Mouse (Mus musculus): ENCODE measurements around the gene Fam172a.

Gene Fam172a

DNA sequence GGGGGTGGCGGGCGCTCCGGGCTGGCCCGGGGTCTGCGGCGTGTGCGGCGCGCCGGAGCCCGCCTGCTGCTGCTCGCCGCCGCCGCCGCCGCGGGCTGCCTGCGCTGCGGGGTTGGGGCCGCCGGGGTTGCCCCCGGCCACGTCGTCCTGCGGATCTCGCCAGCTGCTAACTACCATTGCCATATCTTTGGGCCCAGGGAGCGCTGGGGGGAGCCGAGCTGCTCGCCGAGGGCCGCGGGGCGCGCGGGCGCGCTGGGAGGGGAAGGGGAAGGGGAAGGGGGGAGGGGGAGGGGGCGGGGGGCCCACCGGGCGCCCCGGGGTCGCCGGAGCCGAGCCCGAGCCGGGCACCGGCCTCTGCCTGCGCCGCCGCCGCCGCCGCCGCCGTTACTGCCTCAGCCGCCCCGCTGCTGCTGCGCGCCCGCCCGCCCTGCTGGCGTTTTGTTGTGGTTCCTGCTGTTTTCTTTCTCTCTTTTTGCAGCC is 496.6 kb downstream of the Fam172a start:
- in situ Hi-C loops (cut with MboI): no loop called here

- in situ Hi-C loops (cut with MboI): no loop called here
These were observed 497.2 kb downstream of the Fam172a start for GRCm38 (mm10) chr13:78198871-78199641.

- in situ Hi-C loops (cut with MboI): no loop called here
These were observed 497.9 kb downstream of the Fam172a start, which contains the start of gene Nr2f1 for GRCm38 (mm10) chr13:78199642-78200160. Gene Nr2f1 (minus strand): TSS chr13:78199757.

DNA sequence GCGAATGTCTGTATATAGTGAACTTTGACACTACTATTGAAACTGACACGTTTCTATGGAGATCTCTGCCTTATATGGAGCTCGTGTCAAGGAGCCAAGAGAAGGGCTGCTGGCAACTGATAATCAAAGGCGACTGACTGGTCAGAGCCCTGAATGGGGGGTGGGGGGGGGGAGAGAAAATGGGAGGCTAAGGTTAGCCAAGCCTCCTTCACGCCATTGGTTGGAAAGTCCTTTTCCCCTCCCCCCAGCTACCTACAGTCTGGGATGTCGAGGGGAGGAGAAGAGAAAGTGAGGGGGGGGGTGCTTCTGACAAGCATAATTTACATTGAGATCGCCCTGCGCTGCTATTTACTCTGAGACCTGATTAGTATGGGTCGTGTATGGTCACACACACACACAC is 498.6 kb downstream of the Fam172a start:
- in situ Hi-C loops (cut with MboI): no loop called here

DNA sequence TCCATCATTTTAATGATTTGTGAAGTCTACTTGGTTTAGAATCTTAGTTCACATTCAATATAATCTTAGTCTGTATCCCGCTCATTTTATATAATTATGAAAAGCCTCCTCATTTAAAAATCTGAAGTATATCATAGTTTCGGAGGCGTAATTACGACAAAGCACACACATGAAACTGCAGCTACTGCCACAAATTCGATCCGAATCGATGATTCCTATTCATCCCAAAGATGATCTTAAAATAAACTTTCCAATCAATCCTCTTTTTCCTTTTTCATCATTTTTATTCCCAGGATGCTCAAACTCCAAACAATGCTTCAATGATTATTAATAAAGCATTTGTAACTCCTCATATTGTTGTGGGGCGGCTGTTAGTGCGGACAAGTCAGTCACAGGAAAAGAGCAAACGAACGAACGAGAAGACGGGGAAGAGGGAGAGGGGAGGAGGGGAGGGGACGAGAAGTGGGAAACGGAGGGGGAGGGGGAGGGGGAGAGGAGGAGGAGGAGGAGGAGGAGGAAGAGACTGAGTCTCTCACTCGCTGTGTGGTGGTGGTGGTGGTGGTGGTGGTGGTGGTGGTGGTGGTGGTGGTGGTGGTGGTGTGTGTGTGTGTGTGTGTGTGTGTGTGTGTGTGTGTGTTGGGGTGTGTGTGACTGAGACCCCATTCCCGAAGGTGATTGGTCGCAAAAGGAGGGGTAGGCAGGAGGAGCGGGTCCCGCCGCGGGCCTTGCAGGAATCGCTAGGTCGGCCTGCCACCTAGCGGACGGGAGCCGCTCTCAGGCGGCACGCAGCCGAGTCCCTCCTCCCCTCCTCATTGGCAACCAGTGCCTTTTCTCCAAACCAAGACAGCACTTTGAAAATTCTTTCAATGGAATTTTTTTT is 499.4 kb downstream of the Fam172a start:
- in situ Hi-C loops (cut with MboI): no loop called here

DNA sequence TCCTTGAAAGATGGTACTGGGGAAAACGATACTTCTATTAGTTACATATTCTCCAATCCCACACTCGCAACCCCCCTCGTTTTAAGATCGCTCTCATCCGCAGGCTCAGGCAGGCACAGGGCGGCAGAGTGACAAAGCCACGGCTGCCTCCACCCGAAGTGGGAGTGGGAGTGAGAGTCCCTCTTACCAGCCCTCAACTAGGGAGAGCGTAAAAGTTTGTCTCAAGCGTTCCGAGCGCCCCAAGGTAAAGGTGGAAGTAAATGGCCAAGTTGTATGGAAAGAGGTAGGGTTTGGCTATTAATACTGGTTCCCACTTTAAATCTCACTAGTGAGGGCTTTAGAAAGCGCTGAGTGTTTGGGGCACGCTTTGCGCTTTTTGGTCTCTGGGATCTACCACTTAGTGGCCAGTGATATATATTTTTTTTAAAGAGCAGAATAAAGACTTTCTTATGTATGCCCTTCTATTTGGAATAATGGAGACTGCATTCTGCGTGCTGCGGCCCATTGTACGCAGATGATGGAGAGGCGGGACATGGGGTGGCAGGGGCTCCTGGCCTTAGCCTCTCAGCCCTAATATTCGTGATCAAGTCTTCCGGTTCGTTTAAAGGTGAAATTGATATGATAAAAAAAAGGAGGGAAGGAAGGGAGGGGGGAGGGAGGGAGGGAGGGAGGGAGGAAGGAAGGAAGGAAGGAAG is 500.2 kb downstream of the Fam172a start:
- in situ Hi-C loops (cut with MboI): no loop called here

DNA sequence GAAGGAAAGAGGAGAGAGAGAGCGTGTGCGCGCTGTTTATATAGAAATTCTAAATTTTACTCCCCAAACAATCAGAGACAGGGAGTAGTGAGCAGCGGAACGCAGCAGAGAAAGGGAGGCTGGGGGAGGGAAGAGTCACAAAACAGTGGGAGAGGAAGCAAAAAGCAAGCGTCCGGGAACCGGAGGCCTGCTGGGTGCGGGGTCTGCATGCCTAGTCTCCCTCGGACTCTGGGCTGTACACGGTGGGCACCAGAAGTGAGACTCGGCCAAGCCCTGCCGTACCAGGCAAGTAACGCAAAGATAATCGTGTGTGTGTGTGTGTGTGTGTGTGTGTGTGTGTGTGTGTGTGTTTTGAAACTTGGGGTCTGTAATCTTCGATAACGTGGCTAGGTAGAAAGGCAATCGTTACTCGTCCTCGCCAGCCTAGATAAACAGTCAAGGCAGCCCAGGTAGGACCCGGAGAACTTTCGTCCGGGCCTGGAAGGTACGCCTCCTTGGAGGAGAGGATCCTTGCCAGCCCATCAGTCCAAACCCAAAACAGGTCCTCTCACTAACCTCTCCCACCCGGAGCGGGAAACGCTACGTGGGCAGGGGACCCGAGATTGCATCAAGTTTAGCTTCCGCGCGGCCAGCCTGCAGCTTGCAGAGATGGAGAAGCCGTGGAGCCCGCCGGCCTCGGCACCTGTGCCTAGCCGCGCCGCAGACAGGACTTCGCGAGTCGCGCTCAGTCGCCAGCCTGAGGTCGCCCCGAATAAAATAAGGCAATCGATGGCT is 500.9 kb downstream of the Fam172a start:
- in situ Hi-C loops (cut with MboI): no loop called here

DNA sequence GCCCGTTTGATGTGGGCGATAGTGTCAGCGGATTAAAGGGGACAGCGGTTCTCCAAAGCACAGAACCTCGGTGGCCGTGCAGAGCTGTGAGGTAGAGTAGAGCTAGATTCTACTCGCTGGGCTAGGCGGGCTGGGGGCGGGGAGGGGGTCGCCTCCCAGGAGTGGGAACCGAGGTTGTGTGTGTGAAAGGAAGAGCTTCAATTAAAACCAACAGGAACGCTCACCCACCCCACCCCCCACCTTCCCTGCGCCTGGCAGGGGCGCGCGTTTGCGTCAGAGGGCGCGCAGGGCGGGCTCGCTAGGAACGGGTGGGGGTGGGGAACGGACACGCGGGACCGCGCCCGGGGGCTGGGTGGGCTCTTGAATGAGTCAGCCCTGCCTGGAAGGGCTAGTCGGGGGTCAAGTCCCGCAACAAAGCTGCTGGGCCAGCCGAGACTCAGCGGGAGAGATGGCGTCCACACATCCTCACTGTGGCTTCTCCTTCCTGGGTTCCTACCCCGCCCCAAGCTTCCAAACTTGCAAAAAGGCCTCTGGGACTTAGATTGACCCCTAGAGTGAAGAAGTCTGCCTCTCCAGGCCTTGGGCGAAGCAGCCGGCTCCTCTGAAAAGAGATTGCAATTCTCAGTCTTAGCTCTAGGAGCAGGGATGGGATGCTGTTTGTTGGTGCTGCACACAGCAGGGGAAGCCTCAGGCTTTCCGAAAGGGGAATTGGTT is 501.7 kb downstream of the Fam172a start:
- in situ Hi-C loops (cut with MboI): no loop called here

- in situ Hi-C loops (cut with MboI): no loop called here
These were observed 503.6 kb downstream of the Fam172a start for GRCm38 (mm10) chr13:78205426-78205825.

- in situ Hi-C loops (cut with MboI): no loop called here
These were observed 505.1 kb downstream of the Fam172a start for GRCm38 (mm10) chr13:78206891-78207430.

DNA sequence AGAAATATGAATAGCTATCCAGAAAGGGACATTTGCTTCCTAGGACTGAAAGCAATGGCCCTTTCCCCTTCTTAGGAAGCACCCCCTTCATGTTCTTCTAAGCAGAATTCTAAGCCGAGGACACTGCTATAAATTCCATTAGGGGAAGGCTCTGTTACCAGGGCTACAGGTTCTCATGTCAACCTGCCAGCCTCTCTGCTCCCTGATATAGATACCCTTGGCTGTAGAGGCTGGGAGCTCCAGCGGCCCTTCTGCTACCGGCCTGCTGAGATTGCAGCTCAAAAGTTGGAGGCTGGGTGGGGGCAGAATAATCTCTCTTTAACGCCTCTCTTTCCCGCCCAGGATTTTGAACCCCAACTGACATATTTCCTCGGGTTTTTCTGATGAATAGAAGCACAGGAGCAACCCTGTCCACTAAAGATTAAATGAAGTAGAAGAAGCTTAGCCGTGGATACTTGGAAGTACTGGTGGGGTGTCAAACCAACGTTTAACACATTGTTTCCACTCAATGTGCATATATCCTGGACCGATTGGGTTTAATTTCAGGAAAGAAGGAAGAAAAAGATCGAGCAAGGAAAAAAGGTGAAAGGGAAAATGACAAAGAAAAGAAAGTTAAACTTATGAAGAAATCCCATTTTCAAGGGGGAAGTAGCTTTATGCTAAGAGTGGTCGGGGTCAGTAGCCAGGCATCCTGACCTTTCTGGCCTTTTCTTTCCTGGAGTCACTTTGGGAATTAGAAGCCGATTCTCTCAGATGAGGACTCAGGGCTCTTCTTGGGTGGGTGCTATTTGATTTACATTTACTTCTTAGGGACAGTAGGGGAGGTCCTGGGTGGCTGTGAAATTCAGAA is 506.2 kb downstream of the Fam172a start:
- in situ Hi-C loops (cut with MboI): no loop called here

- in situ Hi-C loops (cut with MboI): no loop called here
These were observed 507.0 kb downstream of the Fam172a start for GRCm38 (mm10) chr13:78208689-78209410.

DNA sequence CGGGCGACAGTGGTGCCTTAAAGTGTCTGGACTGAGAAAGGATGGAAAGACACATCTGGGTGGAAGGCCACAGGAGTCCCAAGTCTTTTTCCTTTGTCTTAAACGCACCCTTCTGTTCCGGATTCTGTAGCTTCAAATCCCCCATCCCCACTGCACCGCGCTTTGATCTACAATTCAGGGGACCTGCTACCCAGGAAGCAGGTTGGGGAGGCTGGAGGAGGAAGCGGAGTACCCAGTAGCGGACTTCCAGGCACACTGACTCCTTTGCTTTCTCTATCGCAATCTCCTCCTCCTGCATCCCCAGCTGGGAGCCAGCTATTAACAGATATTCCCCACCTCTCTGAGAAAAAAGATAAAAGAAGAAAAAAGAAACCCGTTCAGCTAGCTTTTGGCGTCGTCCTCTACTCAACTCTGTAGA is 507.8 kb downstream of the Fam172a start:
- in situ Hi-C loops (cut with MboI): no loop called here

DNA sequence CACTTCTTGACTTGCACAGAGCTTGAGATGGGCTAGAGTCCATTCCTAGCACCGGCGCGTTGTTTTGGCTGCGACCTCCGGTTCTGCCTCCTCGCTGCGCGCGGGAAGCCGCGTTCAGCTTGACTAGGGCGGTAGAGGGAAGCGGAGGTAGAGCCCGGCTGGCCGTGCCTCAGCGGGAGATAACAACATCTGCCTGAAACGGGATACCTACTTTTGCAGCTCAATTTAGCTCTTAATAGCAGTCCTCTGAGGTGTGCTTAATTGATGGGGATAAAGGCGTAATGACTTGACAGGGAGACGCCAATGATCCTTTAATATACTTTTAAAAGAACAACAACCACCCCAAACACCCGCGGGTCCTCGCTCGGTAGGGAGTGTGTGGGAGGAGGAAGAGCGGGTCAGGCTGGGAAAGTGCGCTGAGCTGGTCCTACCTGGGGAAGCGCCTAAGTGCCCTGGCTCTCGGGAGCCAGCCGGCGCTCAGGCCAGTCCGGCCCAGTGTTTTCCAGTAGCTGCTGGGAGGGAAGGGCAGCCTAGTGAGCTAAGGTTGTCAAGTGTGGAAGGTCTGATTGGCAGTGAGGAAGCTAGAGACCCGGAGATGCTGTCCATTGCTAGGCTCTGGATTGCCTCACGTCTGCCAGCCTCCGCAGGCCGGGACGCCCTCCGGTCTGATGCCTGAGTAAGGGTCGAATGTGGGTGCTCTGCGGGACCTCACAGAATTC is 508.4 kb downstream of the Fam172a start:
- in situ Hi-C loops (cut with MboI): no loop called here

- in situ Hi-C loops (cut with MboI): no loop called here
These were observed 508.9 kb downstream of the Fam172a start for GRCm38 (mm10) chr13:78210748-78211089.

GRCm38 (mm10) chr13:78211231-78212010 is 509.6 kb downstream of the Fam172a start:
- in situ Hi-C loops (cut with MboI): no loop called here

DNA sequence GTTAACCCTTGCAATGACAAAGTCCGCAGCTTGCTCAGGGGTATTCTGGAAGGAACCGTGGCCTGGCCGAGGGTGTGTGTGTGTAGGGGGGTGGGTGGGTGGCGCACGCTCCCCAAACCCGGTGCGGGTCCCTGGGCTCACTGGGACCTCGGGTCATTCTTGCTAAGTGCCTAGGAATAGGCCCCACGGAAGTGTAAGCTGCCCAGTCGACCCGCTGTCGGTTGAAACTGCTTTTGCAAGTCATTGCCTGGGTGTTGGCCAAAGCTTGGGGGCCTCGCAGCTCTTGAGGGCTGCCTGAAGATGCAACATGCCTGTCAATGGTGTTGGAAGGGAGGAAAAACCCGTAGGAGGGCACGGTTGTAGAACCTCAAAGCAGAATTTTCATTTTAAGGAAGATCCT is 510.3 kb downstream of the Fam172a start:
- in situ Hi-C loops (cut with MboI): no loop called here
